Mouse (Mus musculus): ENCODE data around the gene St7.

St7 gene

GRCm38 (mm10) chr6:17764660-17764998 is 71.9 kb downstream of the St7 start:
- WGBS: 25% methylated on average over 2 of the region's 2 CpGs

- WGBS: 62% methylated on average over 9 of the region's 9 CpGs
Measured at GRCm38 (mm10) chr6:17769972-17770644, 77.4 kb downstream of the St7 start.

GRCm38 (mm10) chr6:17770645-17771345 is 78.1 kb downstream of the St7 start:
- 52% methylated on average over 8 of the region's 8 CpGs for WGBS

- WGBS: 21% methylated on average over 1 of the region's 1 CpGs
Measured at GRCm38 (mm10) chr6:17771456-17771855, 78.7 kb downstream of the St7 start.

- 48% methylated on average over 3 of the region's 3 CpGs for WGBS
Measured at GRCm38 (mm10) chr6:17772514-17772913, 79.8 kb downstream of the St7 start.

- 86% methylated on average over 7 of the region's 7 CpGs for WGBS
Measured at GRCm38 (mm10) chr6:17776041-17776440, 83.3 kb downstream of the St7 start.

GRCm38 (mm10) chr6:17777018-17777799 is 84.5 kb downstream of the St7 start:
- WGBS: 93% methylated on average over 6 of the region's 6 CpGs

- 95% methylated on average over 3 of the region's 3 CpGs for WGBS
Measured at GRCm38 (mm10) chr6:17778648-17779202, 86.0 kb downstream of the St7 start.

GRCm38 (mm10) chr6:17783511-17783910 is 90.8 kb downstream of the St7 start:
- WGBS: 97% methylated on average over 1 of the region's 1 CpGs

- 71% methylated on average over 5 of the region's 5 CpGs for WGBS
Measured at GRCm38 (mm10) chr6:17784523-17784922, 91.8 kb downstream of the St7 start.

GRCm38 (mm10) chr6:17785248-17785647 is 92.5 kb downstream of the St7 start:
- WGBS: 74% methylated on average over 2 of the region's 2 CpGs

- 62% methylated on average over 1 of the region's 1 CpGs for WGBS
Measured at GRCm38 (mm10) chr6:17787810-17788209, 95.1 kb downstream of the St7 start.

- 21% methylated on average over 1 of the region's 1 CpGs for WGBS
Measured at GRCm38 (mm10) chr6:17790251-17790650, 97.5 kb downstream of the St7 start.

GRCm38 (mm10) chr6:17793471-17793870 is 100.7 kb downstream of the St7 start:
- WGBS: 66% methylated on average over 3 of the region's 3 CpGs

- WGBS: 41% methylated on average over 5 of the region's 5 CpGs
Measured at GRCm38 (mm10) chr6:17797271-17797713, 104.6 kb downstream of the St7 start.

GRCm38 (mm10) chr6:17800694-17801093 is 108.0 kb downstream of the St7 start:
- 88% methylated on average over 5 of the region's 5 CpGs for WGBS

GRCm38 (mm10) chr6:17804468-17804867 is 111.7 kb downstream of the St7 start:
- 66% methylated on average over 3 of the region's 3 CpGs for WGBS

GRCm38 (mm10) chr6:17806569-17806968 is 113.8 kb downstream of the St7 start:
- WGBS: 62% methylated on average over 4 of the region's 4 CpGs

- WGBS: 78% methylated on average over 2 of the region's 2 CpGs
Measured at GRCm38 (mm10) chr6:17811063-17811462, 118.3 kb downstream of the St7 start.

GRCm38 (mm10) chr6:17814074-17814649 is 121.4 kb downstream of the St7 start:
- 58% methylated on average over 2 of the region's 2 CpGs for WGBS

GRCm38 (mm10) chr6:17816865-17817435 is 124.2 kb downstream of the St7 start:
- 12% methylated on average over 3 of the region's 3 CpGs for WGBS

- WGBS: 96% methylated on average over 2 of the region's 2 CpGs
Measured at GRCm38 (mm10) chr6:17823614-17824013, 130.9 kb downstream of the St7 start.
